Mouse (Mus musculus) macrophage (primary cell): ENCODE results near the gene Ltc4s. TPM values are rescaled to one million over a fixed set of nuclear protein-coding genes. Genes with fewer than 3 reads are reported as not detected.
A peak's percentile ranks its signal among the peaks of the same experiment; 100 is the strongest.

Experiments
- H3K27ac ChIP-seq: fragments of 350-480 bp; formaldehyde crosslinking; 2 replicates; pipeline ENCODE4 v1.9.0; 2021
- H3K36me3 ChIP-seq: fragments of 350-480 bp; formaldehyde crosslinking; 2 replicates; pipeline ENCODE4 v1.9.0; 2021; ENCODE audit errors: inconsistent target
- H3K4me3 ChIP-seq: fragments of 350-480 bp; formaldehyde crosslinking; 2 replicates; pipeline ENCODE4 v1.9.0; 2021; ENCODE audit errors: inconsistent target
- H3K79me2 ChIP-seq: fragments of 350-480 bp; formaldehyde crosslinking; 2 replicates; pipeline ENCODE4 v1.9.0; 2021; ENCODE audit errors: inconsistent target
- WGBS: methylation state at CpG from one replicate; pipeline ENCODE4 v1.1.7; 2026; ENCODE audit warnings: inconsistent platforms; ENCODE audit not compliant: missing documents; 5-methylcytosine and 5-hydroxymethylcytosine counted together
- polyA plus RNA-seq: library from polyadenylated mRNA; stranded (reverse); fragments of 250-400 nt; gene quantifications from 3 replicates; pipeline ENCODE4 v1.2.4, GENCODE M21; 2018; ENCODE audit warnings: inconsistent platforms

The Ltc4s gene
- polyA plus RNA-seq, 1 experiment from 2014 or later = 6.5 TPM

GRCm38 (mm10) chr11:50263198-50263597, 24.8 kb upstream of the Ltc4s start:
- Histone ChIP-seq H3K79me2 (peaks cover 33% of the 10 kb centered on the region; the same call in 1 of the 2 replicates), H3K4me3 (no peak overlapping the region), H3K36me3 (peaks cover 76% of the 10 kb centered on the region), H3K27ac (no peak overlapping the region)
- 97% methylated on average over 3 of the region's 3 CpGs for WGBS

DNA sequence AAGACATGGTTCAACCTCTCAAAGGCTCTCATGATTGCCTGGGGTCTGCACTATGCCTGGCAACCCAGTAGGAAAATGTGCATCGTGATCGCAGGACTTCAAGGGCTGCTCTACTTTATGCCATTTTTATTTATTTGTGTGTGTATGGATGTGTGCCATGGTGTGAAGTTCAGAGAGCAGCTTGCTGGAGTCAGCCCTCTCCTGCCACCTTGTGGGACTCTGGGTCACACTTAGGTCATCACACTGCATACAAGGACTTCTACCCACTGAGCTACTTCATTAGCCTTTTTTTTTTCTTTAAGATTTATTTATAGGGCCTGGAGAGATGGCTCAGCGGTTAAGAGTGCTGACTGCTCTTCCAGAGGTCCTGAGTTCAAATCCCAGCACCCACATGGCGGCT, 23.6 kb upstream of the Ltc4s start:
- H3K36me3 ChIP-seq = peaks cover 78% of the 10 kb centered on the region
- WGBS = 55% methylated on average over 4 of the region's 4 CpGs

DNA sequence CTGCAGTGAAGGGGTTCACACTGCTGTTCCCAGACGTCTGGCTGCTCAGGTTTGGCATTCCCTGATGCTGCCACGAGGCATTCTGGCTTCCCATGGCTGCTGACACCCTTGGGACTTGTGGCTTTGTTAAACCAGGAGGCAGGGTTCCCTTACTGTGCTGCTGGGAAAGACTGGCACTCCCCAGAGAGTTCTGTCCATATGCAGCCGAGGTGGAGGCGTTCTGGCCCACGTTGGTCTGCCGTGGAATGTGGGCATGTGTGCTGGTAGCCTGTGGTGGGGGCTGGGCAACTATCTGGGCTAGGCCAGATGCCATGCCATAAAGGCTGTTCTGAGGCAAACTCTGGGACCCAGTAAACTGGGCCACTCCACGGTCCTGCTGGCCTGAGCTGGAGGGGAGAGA, 19.9 kb upstream of the Ltc4s start:
- WGBS = 96% methylated on average over 7 of the region's 7 CpGs
- Histone ChIP-seq H3K79me2 (no peaks in the 10 kb centered on the region; the same call in 1 of the 2 replicates), H3K4me3 (no peak overlapping the region), H3K27ac (no peak overlapping the region), H3K36me3 (peaks cover 47% of the 10 kb centered on the region)

More for the DNA sequence above, 23.6 kb upstream of the Ltc4s start:
- H3K4me3 ChIP-seq = no peak overlapping the region
- H3K27ac ChIP-seq = no peak overlapping the region
- peaks cover 22% of the 10 kb centered on the region; the same call in 1 of the 2 replicates for H3K79me2 ChIP-seq

- no peak overlapping the region for H3K4me3 ChIP-seq
- H3K27ac ChIP-seq = no peak overlapping the region
- no peaks in the 10 kb centered on the region; the same call in 1 of the 2 replicates for H3K79me2 ChIP-seq
- WGBS = 40% methylated on average over 7 of the region's 7 CpGs
- peaks cover 34% of the 10 kb centered on the region for H3K36me3 ChIP-seq
Observed at GRCm38 (mm10) chr11:50256615-50257014, 18.2 kb upstream of the Ltc4s start.

DNA sequence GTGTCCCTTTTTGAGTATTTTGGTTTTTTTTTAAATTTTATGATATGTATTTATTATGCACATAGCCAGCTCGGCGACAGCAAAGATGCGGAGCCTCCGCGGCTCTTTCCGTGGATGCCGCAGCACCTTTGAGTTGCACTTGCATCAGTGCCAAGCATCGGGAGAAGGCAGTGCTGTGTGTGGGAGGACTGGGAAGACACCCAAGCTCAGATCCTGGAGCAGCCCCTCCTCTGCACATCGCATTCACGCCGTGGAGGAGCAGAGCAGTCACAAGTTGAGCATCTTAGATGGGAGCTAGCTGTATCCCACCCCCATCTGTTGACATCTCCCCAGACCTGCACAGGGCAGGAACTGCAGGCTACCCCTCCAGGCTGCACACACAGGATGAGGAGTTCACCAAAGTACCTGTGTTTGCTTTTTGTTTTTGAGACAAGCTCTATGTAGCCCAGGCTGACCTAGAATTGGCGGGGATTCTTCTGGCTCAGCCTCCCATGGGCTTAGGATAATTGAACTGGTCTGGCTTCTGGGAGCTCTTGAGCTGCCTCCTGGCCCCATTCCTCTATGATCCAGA, 15.7 kb upstream of the Ltc4s start:
- Histone ChIP-seq H3K79me2 (no peaks in the 10 kb centered on the region), H3K4me3 (no peak overlapping the region), H3K27ac (no peak overlapping the region), H3K36me3 (peaks cover 11% of the 10 kb centered on the region)
- 100% methylated on average over 11 of the region's 12 CpGs for WGBS

DNA sequence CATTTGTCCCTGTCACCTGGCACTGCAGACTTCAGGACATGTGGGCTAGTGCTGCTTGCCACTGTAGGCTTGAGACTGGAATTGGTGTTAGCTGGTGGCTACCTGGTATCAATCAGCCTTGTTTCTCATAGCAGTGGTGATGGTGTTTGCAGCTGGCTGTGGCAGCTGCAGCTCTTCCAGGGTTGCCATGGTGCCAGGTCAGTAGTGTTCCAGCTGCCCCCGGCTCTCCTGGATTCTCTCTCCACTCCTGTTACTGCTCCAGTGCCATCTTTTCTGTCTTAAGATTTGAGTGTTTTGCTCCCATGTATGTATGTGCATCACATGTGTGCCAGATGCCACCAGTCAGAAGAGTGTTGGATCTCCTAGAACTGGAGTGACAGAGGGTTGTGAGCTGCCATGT, 15.0 kb upstream of the Ltc4s start:
- peaks cover 4% of the 10 kb centered on the region; the same call in 1 of the 2 replicates for H3K36me3 ChIP-seq
- no peak overlapping the region for H3K27ac ChIP-seq
- no peaks in the 10 kb centered on the region for H3K79me2 ChIP-seq
- 100% methylated on average over 1 of the region's 1 CpGs for WGBS
- H3K4me3 ChIP-seq = no peak overlapping the region

GRCm38 (mm10) chr11:50252684-50253265, 14.4 kb upstream of the Ltc4s start:
- no peak overlapping the region for H3K4me3 ChIP-seq
- H3K36me3 ChIP-seq = no peaks in the 10 kb centered on the region; the same call in 1 of the 2 replicates
- no peaks in the 10 kb centered on the region for H3K79me2 ChIP-seq
- whole genome bisulfite sequencing = 92% methylated on average over 11 of the region's 11 CpGs
- no peak overlapping the region for H3K27ac ChIP-seq

DNA sequence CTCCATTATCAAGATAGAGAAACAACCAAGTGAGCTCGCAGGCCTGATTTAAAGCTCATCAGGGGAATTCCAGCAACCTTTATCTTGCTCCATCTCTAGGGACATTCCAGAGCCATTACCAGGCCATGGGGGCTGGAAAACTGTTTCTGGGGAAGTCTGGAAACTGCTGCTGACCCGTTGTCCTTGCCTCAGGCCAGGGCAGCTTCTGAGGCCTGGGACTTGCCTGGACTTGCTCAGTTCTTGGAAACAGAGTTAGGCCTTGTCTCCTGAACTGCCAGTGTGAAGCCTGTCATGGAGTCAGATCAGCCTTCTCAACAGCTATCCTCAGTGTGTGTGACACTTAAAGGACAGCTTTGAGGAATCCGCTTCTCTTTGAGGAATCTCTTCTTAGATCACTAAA, 13.8 kb upstream of the Ltc4s start:
- H3K79me2 ChIP-seq = no peaks in the 10 kb centered on the region
- no peaks in the 10 kb centered on the region; the same call in 1 of the 2 replicates for H3K36me3 ChIP-seq
- 95% methylated on average over 3 of the region's 3 CpGs for WGBS
- no peak overlapping the region for H3K4me3 ChIP-seq
- H3K27ac ChIP-seq = no peak overlapping the region

DNA sequence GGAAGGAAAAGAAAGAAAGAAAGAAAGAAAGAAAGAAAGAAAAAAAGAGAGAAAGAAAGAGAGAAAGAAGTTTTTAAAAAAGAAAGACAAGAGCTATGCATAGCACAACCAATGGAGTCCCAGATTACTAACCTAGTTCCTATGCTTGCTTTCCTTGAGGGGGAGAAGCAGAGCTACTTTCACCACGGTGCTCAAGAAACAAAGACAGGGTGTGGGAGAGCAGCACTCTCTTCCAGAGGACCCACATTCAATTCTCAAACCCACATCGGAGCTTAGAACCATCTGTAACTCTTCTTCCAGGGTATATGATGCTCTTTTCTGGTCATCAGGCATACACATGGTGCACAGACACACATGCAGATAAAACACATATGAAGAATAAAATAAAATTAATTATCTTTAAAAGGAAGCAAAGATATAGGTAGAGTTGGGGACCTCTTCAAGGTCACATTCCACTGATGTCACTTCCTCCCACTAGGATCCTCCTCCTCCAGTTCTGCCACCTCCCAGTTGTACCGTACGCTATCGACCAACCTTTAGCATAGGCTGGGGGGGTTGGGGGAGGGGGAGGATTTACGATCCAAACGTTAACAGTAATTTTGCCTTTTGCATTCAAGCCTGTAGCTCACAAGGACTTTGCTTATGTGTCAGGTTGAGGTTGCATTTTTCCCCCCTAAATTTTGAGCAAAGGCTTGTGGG, 10.2 kb upstream of the Ltc4s start:
- no peaks in the 10 kb centered on the region for H3K79me2 ChIP-seq
- WGBS = 91% methylated on average over 7 of the region's 7 CpGs
- no peak overlapping the region for H3K4me3 ChIP-seq
- H3K36me3 ChIP-seq = no peaks in the 10 kb centered on the region
- H3K27ac ChIP-seq = no peak overlapping the region

DNA sequence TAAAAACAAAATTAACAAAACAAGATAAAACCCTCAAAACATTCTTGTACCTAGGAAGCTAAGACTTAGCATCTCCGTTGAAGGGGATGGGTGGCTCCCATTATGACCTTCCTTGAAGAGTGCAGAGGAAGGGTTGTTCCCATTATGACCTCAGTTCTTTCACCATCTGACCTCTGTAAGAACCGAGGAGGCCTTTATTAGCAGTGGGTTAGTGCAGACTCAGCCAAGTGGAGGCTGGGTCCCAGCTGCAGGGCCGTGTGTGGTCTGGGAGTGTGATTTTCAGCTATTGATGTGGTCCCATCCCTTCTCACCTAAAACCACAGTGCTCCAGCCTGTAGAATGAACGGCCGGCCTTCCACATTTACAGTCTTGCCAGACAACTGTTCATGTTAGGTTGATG, 6.9 kb upstream of the Ltc4s start:
- WGBS = 86% methylated on average over 4 of the region's 5 CpGs
- Histone ChIP-seq H3K27ac (peak overlapping the region; percentile 62; the same call in 1 of the 2 replicates), H3K79me2 (no peaks in the 10 kb centered on the region), H3K4me3 (no peak overlapping the region), H3K36me3 (no peaks in the 10 kb centered on the region)

DNA sequence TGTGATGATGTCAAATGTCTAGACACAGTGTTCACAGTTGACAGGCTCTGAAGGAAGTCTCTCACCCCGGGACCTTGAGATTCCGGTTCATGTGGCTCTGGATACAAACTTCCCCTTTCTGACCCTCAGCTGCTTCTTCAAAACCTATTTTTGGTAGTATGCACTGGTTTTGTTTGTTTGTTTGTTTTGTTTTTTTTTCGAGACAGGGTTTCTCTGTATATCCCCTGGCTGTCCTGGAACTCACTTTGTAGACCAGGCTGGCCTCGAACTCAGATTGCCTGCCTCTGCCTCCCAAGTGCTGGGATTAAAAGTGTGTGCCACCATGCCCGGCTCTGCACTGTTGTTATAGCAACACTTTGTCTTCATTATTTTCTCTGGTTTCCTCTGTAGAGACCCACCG, 5.5 kb upstream of the Ltc4s start:
- WGBS = 18% methylated on average over 6 of the region's 6 CpGs
- Histone ChIP-seq H3K27ac (peak overlapping the region; percentile 62), H3K79me2 (no peaks in the 10 kb centered on the region), H3K36me3 (no peaks in the 10 kb centered on the region), H3K4me3 (no peak overlapping the region)

DNA sequence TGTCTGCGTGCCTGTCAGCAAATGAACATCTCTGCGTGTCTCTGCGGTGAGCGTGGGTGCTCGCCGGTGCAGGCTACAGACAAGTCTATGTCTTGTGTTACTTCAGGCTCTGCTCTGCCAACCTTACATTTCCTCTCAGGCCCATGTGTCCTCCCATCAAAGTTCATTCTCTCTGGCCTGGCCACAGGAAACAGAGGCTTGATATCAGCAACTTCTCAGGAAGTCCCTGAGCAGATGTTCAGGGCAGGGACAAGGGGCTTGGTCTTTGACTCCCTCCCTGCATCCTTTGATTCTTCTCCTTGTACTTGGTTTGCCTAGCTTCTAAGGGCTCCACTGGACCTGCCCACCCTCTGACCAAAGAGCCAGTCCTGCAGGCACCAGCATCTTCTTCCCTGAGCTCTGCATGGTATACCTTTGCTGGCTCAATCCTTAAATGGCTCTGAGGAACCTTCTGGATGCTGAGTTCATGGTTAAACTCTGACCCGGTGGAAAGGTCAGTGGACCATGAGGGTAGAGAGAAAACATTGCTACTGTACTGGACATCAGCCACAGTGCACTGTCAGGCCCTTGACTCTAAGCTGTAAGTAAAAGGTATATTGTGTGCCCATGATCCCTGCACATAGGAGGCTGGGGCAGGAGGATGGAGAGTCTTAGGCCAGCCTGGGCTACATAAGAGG, 2.0 kb upstream of the Ltc4s start:
- Histone ChIP-seq H3K4me3 (no peak overlapping the region), H3K27ac (peak overlapping the region; percentile 58), H3K36me3 (no peaks in the 10 kb centered on the region), H3K79me2 (no peaks in the 10 kb centered on the region)
- WGBS = 34% methylated on average over 7 of the region's 7 CpGs

GRCm38 (mm10) chr11:50238821-50239791, 690 bp upstream of the Ltc4s start:
- Histone ChIP-seq H3K4me3 (no peak overlapping the region), H3K79me2 (no peaks in the 10 kb centered on the region), H3K27ac (peak overlapping the region; percentile 58), H3K36me3 (peaks cover 9% of the 10 kb centered on the region)
- 60% methylated on average over 9 of the region's 9 CpGs for WGBS
